Mouse (Mus musculus) ovary, adult 10 weeks (tissue): ENCODE data around the gene Gm19345. TPM values are rescaled to one million over a fixed set of nuclear protein-coding genes. Genes with fewer than 3 reads are reported as not detected.

Experiments
- polyA plus RNA-seq: library from polyadenylated mRNA; stranded (reverse); fragments of 350-450 nt; fragmentation: Illumina TruSeq; extraction: RNeasy Lipid Tissue Mini Kit (QIAGEN cat#74804); gene quantifications from one replicate; pipeline ENCODE4 v1.2.3, GENCODE M21; 2014

Gm19345 gene
- not detected for polyA plus RNA-seq

DNA sequence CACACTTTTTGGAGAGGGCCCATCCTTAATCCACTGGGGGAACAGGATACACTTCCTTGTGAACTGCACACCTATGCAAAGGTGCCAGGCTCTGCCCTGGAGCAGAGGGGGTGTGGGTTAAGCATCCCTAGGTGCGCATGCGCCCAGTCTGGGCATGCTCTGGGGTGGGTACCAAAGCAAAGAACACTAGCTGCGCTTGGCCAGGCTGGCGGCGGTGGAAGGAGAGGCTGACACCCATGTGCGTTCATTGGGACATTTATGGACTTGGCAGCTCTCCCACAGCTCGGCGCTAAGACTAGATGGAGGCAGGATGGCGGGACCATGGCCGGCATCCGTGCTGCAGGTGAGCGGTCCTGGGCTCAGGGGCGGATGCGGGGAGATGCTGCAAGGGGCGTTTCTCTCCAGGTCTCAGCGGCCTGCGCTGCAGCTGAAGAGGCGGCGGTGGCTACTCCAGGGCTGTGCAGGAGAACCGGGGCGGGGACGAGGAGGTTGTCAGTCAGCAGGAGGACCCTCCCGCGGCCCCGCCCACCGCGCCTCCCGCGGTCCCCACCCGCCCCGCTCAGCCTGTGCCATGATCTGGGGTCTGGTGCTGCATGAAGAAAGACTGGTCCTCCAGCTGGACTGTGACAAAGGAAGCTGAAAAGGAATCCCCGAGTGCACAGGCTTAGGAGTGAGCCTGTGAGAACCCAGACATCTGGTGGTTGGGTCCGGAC is at the start of gene Gm19345:
TSS of gene Gm19345 (plus strand) at position 146 of the 713 bp plus-strand sequence.

DNA sequence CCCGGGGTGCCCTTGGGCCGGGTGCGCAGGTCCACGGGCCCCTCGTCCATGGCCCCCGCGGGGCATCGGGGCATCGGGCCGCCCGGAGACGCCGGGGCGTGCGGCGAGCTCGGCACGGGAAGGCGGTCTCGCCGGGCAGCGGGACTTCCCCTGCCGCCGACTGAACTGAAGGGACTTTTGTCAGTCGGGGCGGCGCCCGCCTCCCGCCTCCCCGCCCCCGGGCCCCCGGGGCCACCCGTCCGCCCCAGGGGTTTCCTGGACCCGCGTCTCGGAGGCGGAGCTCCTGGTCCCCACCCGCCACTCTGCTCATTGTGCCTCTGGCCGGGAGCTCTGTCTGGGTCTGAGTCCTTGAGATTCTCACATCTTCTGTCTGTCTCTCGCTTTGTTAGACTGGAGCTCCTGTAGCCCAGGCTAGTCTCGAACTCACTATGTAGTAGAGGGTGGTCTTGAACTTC is 29.2 kb upstream of the Gm19345 start, which contains the start of gene Bcl3:
TSS of gene Bcl3 (minus strand) at position 167 of the 455 bp plus-strand sequence.

DNA sequence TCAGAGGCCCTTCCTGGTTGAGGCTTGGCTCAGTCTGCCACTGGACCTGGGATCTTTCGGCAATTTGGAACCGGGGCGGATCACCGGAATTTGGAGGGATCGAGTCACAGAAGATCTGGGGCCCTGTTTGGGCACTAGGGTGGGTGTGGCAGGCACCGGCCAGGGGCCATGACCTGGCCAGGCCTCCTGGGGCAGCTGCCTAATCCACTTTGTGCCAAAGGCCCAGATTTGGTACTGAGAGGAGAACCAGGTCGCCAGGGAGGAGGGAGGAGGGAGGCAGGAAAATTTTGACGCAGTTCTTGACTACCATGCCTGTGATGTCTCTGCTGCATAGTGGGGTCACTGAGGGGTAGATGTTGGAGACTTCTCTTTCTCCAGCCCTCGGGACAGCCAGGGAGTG is 9.4 kb downstream of the Gm19345 start, which contains the start of gene Ceacam16:
TSS of gene Ceacam16 (minus strand) at position 101 of the 400 bp plus-strand sequence.

DNA sequence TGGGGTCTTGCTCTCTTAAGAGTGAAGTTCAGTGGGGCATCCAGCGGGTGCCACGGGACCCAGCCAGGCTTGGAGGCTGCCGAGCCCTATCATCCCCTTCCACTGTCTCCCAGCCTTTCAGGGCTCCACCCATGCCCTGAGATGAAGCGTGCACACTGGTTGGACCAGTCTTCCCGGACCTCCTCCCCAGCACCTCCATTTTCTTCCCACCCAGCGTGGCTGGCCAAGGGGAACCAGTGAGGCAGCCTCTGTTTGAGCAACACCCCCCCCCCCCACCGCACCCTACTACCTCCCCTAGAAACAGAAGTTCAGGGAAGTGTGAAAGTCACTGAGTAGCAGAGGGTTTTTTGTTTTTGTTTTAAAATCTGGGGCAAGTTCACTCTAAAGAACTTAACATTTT is 36.0 kb downstream of the Gm19345 start, which contains the start of gene Ceacam19:
TSS of gene Ceacam19 (minus strand) at position 117 of the 400 bp plus-strand sequence.

Other genes starting within 250 kb of the Gm19345 start
- 1.6 TPM for gene Clasrp, start 247.5 kb upstream of the Gm19345 start, polyA plus RNA-seq
- 0.66 TPM for gene Relb, start 222.6 kb upstream of the Gm19345 start, polyA plus RNA-seq
- gene Clptm1, start 187.0 kb upstream of the Gm19345 start, polyA plus RNA-seq = 14.3 TPM
- not detected for gene Apoc2, start 174.1 kb upstream of the Gm19345 start, polyA plus RNA-seq
- gene Gm44805, start 170.6 kb upstream of the Gm19345 start, polyA plus RNA-seq = not detected
- not detected for gene Apoc4, start 170.5 kb upstream of the Gm19345 start, polyA plus RNA-seq
- 1.7 TPM for gene Apoc1, start 159.3 kb upstream of the Gm19345 start, polyA plus RNA-seq
- 8.6 TPM for gene Apoe, start 152.8 kb upstream of the Gm19345 start, polyA plus RNA-seq
- 0.37 TPM for gene Tomm40, start 136.6 kb upstream of the Gm19345 start, polyA plus RNA-seq
- gene Nectin2, start 101.5 kb upstream of the Gm19345 start, polyA plus RNA-seq = 7.6 TPM
- not detected for gene Bcam, start 81.0 kb upstream of the Gm19345 start, polyA plus RNA-seq
- not detected for gene Cblc, start 55.2 kb upstream of the Gm19345 start, polyA plus RNA-seq
- not detected for gene Bcl3, start 29.2 kb upstream of the Gm19345 start, polyA plus RNA-seq
- gene Ceacam16, start 9.3 kb downstream of the Gm19345 start, polyA plus RNA-seq = not detected
- not detected for gene Ceacam19, start 36.0 kb downstream of the Gm19345 start, polyA plus RNA-seq
- 34.4 TPM for gene Pvr, start 69.2 kb downstream of the Gm19345 start, polyA plus RNA-seq
- not detected for gene Igsf23, start 98.8 kb downstream of the Gm19345 start, polyA plus RNA-seq
- 1.00 TPM for gene Ceacam20, start 113.4 kb downstream of the Gm19345 start, polyA plus RNA-seq
- 83.2 TPM for gene Nlrp9b, start 139.5 kb downstream of the Gm19345 start, polyA plus RNA-seq
- gene Vmn1r91, start 247.7 kb downstream of the Gm19345 start, polyA plus RNA-seq = not detected